Mouse (Mus musculus) MEL (cell line): ENCODE measurements at regions not wholly inside any gene's neighbourhood (a gene's known extent, or its start where the extent isn't known, plus 50 kb on each side); places are given as distances from the start of the nearest gene placed in this dataset.

Experiments used
- BHLHE40 ChIP-seq: IDR thresholded peaks from 2 replicates; pipeline ENCODE4 v1.6.1; 2012; ENCODE audit warnings: low read depth, mild to moderate bottlenecking, inconsistent platforms, low read length, improper control_type of control experiment, borderline replicate concordance
- CTCF ChIP-seq, 3 experiments: IDR thresholded peaks in 2 of 3; conservative IDR thresholded peaks in 1 of 3; 2 replicates each; pipeline ENCODE4 v1.5.1; 2011 to 2012; ENCODE audit warnings: low read length in 3 of 3, low read depth in 2 of 3, mild to moderate bottlenecking in 2 of 3, improper control_type of control experiment in 1 of 3, inconsistent platforms in 1 of 3, mixed read lengths in 1 of 3, moderate library complexity in 1 of 3; ENCODE audit not compliant: control insufficient read depth in 1 of 3, insufficient read depth in 1 of 3, poor library complexity in 1 of 3, severe bottlenecking in 1 of 3

- TF ChIP-seq BHLHE40 = no peak
- TF ChIP-seq CTCF (IDR thresholded peaks at IDR 0.05 in 2 of 3, conservative IDR thresholded peaks at IDR 0.05 in 1 of 3; ENCODE audit: control insufficient read depth in 1 of 3, insufficient read depth in 1 of 3, low read depth in 2 of 3, low read length in 3 of 3, poor library complexity in 1 of 3, severe bottlenecking in 1 of 3) = peak in 1 of 3 experiments; percentile 16; a peak in 1 of 6 replicates
Measured at GRCm38 (mm10) chr16:29856545-29856944, 207.6 kb upstream of the Hes1 start.
